Mouse (Mus musculus): ENCODE measurements around the gene Tppp3.

Gene Tppp3

GRCm38 (mm10) chr8:105419800-105420199 is 51.5 kb downstream of the Tppp3 start:
- DNase-seq, result no peak

- no peak for DNase-seq
Observed at GRCm38 (mm10) chr8:105418992-105419391, 52.3 kb downstream of the Tppp3 start.
